Mouse (Mus musculus): ENCODE results near the gene 1500011B03Rik.

Gene 1500011B03Rik

GRCm38 (mm10) chr5:114809181-114809756 is 14.0 kb downstream of the 1500011B03Rik start:
- no peak for DNase-seq (ENCODE audit: low spot score in 2 of 2)

DNA sequence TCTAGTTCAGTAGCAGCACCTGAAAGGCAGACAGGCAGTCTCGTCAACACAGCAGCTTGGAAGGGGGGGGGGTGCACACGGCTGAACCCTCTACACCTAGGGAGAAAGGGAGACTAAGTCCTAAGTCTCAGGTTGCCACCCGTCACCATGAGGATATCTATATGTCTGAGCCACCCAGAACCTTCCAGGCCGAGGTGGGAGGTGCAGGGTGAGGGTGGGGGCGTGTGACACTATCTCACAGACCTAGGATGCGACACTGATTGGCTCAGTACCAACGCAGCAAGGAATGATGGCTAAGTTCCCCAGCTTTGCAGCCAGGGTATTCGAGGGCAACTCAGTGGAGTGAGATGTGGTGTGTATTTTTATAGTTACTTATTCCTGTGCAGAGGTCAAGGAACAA is 14.9 kb downstream of the 1500011B03Rik start:
- DNase-seq (ENCODE audit: low spot score in 2 of 2) = no peak

DNA sequence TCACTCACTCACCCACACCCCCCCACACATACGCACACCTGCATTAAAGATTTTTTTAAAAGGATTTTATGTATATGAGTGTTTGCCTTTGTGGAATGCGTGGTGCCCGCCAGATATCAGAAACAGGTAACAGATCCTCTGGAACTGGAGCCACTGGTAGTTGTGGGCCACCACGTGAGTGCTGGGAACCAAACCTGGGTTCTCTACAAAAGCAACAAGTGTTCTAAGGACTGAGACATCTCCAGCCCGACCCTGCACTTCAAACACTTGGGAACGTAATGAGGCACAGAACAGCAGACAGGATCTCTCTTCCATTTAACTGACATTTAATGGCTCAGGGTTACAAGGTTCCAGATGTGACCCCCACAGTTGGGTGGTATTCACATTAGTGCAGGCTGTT is 15.4 kb downstream of the 1500011B03Rik start:
- no peak for DNase-seq (ENCODE audit: low spot score in 2 of 2)

- DNase-seq (ENCODE audit: low spot score in 2 of 2) = no peak
Measured at GRCm38 (mm10) chr5:114807468-114807867, 15.8 kb downstream of the 1500011B03Rik start.

GRCm38 (mm10) chr5:114807063-114807462 is 16.2 kb downstream of the 1500011B03Rik start:
- DNase-seq (ENCODE audit: low spot score in 2 of 2) = no peak

DNA sequence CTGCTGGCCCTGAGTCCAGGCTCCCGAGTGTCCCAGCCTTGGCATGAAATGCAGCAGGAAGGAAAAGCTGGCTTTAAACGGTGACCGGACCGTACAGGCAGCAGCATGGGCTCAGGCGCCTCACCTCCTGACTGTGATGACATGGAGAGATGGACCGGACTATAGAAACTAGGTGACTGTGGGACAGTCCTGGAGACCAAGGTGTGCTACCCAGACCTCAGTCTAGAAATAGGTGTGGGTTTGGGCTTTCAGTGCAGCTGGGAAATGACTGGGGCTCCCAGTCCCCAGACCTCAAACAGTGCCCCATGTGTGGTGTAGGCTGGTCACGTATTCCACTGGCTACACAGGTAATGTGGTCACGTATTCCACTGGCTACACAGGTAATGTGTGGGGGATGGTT is 16.6 kb downstream of the 1500011B03Rik start:
- no peak for DNase-seq (ENCODE audit: low spot score in 2 of 2)

DNA sequence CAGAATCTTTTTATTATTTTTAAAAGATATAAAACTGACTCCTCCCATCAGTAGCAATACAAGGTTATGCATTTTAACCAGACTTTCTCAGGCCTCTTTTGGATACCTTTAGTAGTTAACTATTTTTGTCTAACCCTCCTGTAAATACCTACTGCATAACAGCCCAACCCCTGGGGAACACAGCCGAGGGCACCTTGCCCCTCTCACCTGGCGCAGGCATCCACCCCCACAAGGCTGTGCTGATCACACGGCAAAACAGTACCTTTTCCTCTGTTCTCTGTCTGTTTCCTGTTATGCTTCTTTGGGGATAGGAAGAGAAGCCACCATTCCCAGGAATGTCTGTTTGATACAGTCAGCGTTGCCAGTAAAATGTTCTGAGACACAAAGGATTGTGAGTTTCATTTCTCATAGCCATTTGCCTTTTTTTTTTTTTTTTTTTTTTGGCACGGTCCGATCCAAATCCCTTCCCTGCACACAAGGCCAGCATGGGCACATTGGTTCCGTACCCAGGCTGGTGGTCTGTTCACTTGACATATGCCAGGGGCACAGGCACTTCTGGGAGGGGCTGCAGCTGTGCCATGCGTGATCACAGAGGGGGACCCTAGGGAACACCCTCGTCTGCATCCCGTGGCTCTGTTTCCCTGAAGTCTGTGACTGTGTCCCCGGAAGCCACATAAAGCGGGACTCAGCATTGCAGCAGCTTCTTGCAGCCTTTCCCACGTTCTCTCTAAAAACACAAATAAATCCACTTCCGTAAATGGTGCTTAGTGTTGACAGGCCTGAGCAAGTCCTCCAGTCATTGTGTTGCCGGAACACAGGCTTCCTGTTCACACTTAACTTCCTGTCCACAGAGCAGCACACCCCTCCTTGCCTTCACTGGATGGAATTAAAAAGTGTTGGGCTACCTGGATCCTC is 17.6 kb downstream of the 1500011B03Rik start:
- peak; percentile 46 to 65 for DNase-seq (ENCODE audit: low spot score in 2 of 2)

GRCm38 (mm10) chr5:114804958-114805357 is 18.3 kb downstream of the 1500011B03Rik start:
- peak in 1 of 2 experiments; percentile 40 for DNase-seq (ENCODE audit: low spot score in 2 of 2)

DNA sequence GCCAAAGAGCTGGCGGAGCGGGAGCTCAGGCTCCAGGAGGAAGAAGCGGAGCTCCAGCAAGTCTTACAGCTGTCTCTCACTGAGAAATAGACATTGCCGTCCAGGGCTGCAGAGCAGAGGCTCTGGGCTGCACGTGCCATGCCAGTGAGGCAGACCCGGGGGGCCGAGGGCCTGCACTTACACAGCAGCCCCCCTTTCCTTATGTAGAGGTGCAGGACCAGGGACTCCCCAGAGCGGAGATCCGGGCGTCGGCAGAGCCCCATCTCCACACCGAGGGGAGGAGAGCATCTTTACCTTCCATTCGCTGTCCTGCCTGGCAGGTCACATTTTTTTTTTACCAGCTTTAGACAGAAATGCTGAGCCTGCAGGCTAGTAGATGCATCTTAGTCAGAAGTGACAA is 18.9 kb downstream of the 1500011B03Rik start:
- no peak for DNase-seq (ENCODE audit: low spot score in 2 of 2)

DNA sequence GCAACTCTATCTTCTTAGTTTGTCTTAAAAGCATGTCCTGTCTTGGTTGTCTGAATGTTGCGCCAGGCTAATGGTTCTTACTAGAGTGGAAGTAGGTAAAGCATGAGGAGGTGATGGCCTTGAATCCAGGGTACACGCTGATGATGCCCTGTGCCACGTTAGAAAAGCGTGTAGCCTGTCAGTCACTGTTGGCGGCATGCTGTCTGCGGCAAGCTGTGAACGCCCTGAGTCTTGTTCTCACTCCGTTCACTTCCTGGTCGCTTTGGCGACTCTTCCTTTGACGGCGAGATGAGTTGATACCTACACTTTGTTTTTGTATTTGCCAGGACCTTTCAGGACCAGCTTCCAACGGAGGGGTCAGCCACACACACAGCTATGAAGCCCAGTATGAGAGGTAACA is 20.0 kb downstream of the 1500011B03Rik start:
- no peak for DNase-seq (ENCODE audit: low spot score in 2 of 2)

DNA sequence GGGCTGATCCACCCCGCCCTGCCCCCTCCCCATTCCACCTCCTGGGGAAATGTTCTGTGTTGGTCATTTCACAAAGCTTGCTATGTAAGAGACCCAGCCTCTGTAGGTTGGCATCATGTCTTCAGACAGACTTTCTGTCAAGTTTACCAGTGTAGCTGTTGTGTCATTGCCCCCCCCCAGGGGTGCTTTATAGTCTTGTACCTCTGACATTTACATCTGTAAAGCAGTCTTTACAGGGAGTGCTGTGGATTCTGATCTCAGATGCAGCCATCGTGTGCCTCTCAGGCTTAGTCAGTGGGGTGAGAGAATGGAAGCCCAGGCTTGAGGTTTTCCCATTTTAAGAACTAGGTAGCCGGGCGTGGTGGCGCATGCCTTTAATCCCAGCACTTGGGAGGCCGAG is 21.4 kb downstream of the 1500011B03Rik start:
- no peak for DNase-seq (ENCODE audit: low spot score in 2 of 2)

- DNase-seq (ENCODE audit: low spot score in 2 of 2) = no peak
Measured at GRCm38 (mm10) chr5:114801049-114801448, 22.2 kb downstream of the 1500011B03Rik start.

DNA sequence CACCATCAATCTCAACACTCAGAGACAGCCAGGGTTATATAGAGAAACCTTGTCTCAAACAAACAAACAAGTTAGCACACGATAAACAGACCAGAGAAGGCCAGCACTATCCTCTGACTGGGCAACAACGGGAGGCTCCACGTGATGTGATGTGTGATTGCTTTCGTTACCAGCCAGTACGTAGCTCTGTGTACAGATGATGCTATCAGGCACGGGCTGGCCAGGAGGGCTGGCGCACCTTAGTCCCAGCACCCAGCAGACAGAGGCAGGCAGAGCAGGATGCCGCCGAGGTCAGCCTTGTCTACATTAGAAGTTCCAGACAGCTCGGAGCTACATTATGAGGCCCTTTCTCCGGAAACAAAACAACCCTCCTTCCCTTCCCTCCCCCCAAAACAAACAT is 23.4 kb downstream of the 1500011B03Rik start:
- no peak for DNase-seq (ENCODE audit: low spot score in 2 of 2)

GRCm38 (mm10) chr5:114797253-114797652 is 26.0 kb downstream of the 1500011B03Rik start:
- DNase-seq (ENCODE audit: low spot score in 2 of 2) = no peak

GRCm38 (mm10) chr5:114796299-114797012 is 26.8 kb downstream of the 1500011B03Rik start:
- no peak for DNase-seq (ENCODE audit: low spot score in 2 of 2)

- DNase-seq (ENCODE audit: low spot score in 2 of 2) = no peak
Measured at GRCm38 (mm10) chr5:114795653-114796052, 27.6 kb downstream of the 1500011B03Rik start.

DNA sequence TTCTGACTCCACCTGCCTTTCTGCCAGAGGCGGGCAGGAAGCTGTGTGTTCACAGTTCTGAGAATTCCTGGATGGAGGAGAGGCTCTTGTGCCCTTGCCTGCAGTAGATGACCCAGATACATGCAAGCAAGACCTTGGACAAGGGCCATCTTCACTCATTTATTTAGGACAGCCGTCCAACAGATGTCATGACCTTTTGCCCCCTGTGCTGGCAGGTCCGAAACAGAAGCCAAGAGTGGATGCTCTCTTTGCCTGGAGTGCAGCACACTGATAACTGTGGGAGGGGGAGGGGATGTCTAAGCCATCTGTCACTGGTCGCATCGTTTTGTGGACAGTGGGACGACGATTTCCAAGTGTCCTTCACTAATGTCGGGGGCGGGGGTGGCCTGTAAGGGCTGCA is 28.0 kb downstream of the 1500011B03Rik start:
- DNase-seq (ENCODE audit: low spot score in 2 of 2) = no peak

- no peak for DNase-seq (ENCODE audit: low spot score in 2 of 2)
Measured at GRCm38 (mm10) chr5:114794609-114795008, 28.7 kb downstream of the 1500011B03Rik start.

DNA sequence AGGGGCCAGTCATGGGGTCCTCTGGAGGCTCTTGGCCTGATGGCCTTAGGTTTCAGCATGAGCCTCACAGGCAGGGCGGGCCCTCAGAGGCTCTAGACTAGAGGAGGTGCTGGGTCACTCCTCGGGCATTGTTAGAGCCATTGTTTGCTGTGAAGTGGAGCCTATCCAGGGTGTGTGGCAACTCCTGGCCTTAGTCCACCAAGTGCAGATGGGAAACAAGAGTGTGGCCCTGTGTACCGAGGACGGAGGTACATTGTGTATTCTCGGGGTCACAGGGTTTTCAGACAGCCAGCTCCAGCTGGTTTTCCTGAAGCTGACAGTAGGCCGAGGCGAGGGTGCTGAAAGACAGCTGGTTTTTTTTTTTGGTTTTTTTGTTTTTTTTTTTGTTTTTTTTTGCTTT is 30.0 kb downstream of the 1500011B03Rik start:
- peak; percentile 48 to 67 for DNase-seq (ENCODE audit: low spot score in 2 of 2)

- DNase-seq (ENCODE audit: low spot score in 2 of 2) = no peak
Measured at GRCm38 (mm10) chr5:114785196-114785595, 38.1 kb downstream of the 1500011B03Rik start.

DNA sequence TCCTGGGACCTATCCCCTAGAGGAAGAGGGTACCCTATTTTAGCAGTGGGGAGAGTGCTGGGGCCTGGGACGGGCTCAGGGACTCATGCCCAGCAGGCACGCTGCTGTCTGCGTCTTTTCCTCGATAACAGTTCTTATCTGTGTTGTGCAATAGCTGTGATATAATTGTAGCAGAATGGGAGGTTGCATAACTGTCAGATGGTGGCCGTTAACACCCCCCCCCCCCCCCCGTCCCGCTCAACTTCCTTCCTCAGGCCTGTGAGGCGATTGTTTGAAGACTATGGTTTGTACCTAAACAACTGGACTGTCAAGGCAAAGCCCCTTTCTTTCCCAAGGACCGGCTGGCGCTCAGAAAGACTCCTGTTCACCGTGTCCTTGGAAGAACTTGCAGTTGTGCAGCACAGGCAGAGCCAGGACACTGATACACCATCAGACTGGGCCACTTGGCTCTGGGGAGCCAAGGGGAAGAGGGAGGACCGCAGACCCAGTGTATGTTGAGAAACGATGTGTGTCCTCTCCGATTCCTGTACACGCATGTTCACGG is 38.6 kb downstream of the 1500011B03Rik start:
- peak; percentile 72 to 83 for DNase-seq (ENCODE audit: low spot score in 2 of 2)
